8 mouse cellular contexts compared by ENCODE assay signal in genomic region chr3:27862821-27863740, GRCm38 (mm10). TPM values are rescaled to one million over a fixed set of nuclear protein-coding genes. Genes with fewer than 3 reads are reported as not detected.
DNase-seq lines count a peak whose midpoint lies in the region; ATAC-seq and TF ChIP-seq lines count a peak whose summit lies in the region.

No protein-coding gene starts in this region.

- peak overlapping the region; percentile 45 for H3K9ac ChIP-seq in forebrain, embryonic 11.5 days (ENCODE audit: low read length)
- peak overlapping the region; percentile 70 for H3K9ac ChIP-seq in heart, embryonic 14.5 days (ENCODE audit: low read length)
- H3K9ac ChIP-seq in midbrain, postnatal 0 days (replicated peaks; ENCODE audit: low read length, poor library complexity, severe bottlenecking): peak overlapping the region; percentile 39; the same call in 1 of the 2 replicates

- H3K4me3 ChIP-seq in forebrain, embryonic 11.5 days (ENCODE audit: low read depth, low read length): peak overlapping the region; percentile 1; the same call in 1 of the 2 replicates
- H3K4me3 ChIP-seq in heart, embryonic 14.5 days (ENCODE audit: control insufficient read depth in 1 of 2, insufficient read depth in 1 of 2, low read depth in 1 of 2, low read length in 2 of 2): peak overlapping the region; percentile 20 to 26
- peak overlapping the region; percentile 31 for H3K4me3 ChIP-seq in midbrain, postnatal 0 days (ENCODE audit: low read depth, low read length)

- TF ChIP-seq CTCF in midbrain, postnatal 0 days (IDR thresholded peaks at IDR 0.05): peak; percentile 66

- 7% methylated on average over 16 of the region's 16 CpGs for WGBS in forebrain, embryonic 11.5 days
- 6% methylated on average over 16 of the region's 16 CpGs for WGBS in heart, embryonic 14.5 days
- WGBS in midbrain, postnatal 0 days: 7% methylated on average over 16 of the region's 16 CpGs

- DNase-seq in cerebellum, adult 11 months: peak; percentile 5
- DNase-seq in cerebellum, adult 11-12 months: no peak
- DNase-seq in forebrain, embryonic 11.5 days (ENCODE audit: low spot score): peak; percentile 76
- DNase-seq in kidney, postnatal 10 days: peak; percentile 82
- peak; percentile 41 for DNase-seq in liver
- peak; percentile 91 for DNase-seq in midbrain, postnatal 0 days (ENCODE audit: low spot score)
- peak; percentile 63 for DNase-seq in testis, postnatal 14 days (ENCODE audit: low spot score)

- H3K9me3 ChIP-seq in forebrain, embryonic 11.5 days (ENCODE audit: control insufficient read depth, low read length): no peaks in the 10 kb centered on the region
- no peaks in the 10 kb centered on the region for H3K9me3 ChIP-seq in heart, embryonic 14.5 days (ENCODE audit: control insufficient read depth, low read length)
- H3K9me3 ChIP-seq in midbrain, postnatal 0 days (ENCODE audit: low read length): no peaks in the 10 kb centered on the region

- H3K4me2 ChIP-seq in forebrain, embryonic 11.5 days (ENCODE audit: low read depth, low read length, severe bottlenecking): peak overlapping the region; percentile 30
- peak overlapping the region; percentile 59 for H3K4me2 ChIP-seq in heart, embryonic 14.5 days (ENCODE audit: low read length)
- peak overlapping the region; percentile 54 for H3K4me2 ChIP-seq in midbrain, postnatal 0 days (ENCODE audit: low read depth, low read length, poor library complexity, severe bottlenecking)

- peaks cover 7% of the 10 kb centered on the region for H3K4me1 ChIP-seq in forebrain, embryonic 11.5 days (replicated peaks; ENCODE audit: control insufficient read depth, insufficient read depth, low read length)
- H3K4me1 ChIP-seq in heart, embryonic 14.5 days (ENCODE audit: control insufficient read depth in 2 of 2, insufficient read depth in 2 of 2, low read length in 2 of 2): peaks cover 27 to 54% of the 10 kb centered on the region in 2 experiments
- no peaks in the 10 kb centered on the region for H3K4me1 ChIP-seq in midbrain, postnatal 0 days (ENCODE audit: insufficient read depth, low read length)

- peak overlapping the region; percentile 73 for H3K27ac ChIP-seq in forebrain, embryonic 11.5 days (ENCODE audit: low read depth, low read length)
- peak overlapping the region; percentile 93 to 96 for H3K27ac ChIP-seq in heart, embryonic 14.5 days (replicated peaks in 1 of 2; ENCODE audit: control insufficient read depth in 1 of 2, insufficient read depth in 1 of 2, low read depth in 2 of 2, low read length in 2 of 2)
- H3K27ac ChIP-seq in midbrain, postnatal 0 days (ENCODE audit: low read depth, low read length): peak overlapping the region; percentile 59; the same call in 1 of the 2 replicates

- H3K27me3 ChIP-seq in forebrain, embryonic 11.5 days (ENCODE audit: control insufficient read depth, insufficient read depth, low read length): no peaks in the 10 kb centered on the region
- no peaks in the 10 kb centered on the region for H3K27me3 ChIP-seq in heart, embryonic 14.5 days (ENCODE audit: control insufficient read depth, insufficient read depth, low read length)
- no peaks in the 10 kb centered on the region for H3K27me3 ChIP-seq in midbrain, postnatal 0 days (ENCODE audit: insufficient read depth, low read length)

- no peaks in the 10 kb centered on the region for H3K36me3 ChIP-seq in forebrain, embryonic 11.5 days (ENCODE audit: control insufficient read depth, insufficient read depth, low read length)
- H3K36me3 ChIP-seq in heart, embryonic 14.5 days (ENCODE audit: control insufficient read depth, insufficient read depth, low read length): no peaks in the 10 kb centered on the region
- no peaks in the 10 kb centered on the region for H3K36me3 ChIP-seq in midbrain, postnatal 0 days (ENCODE audit: insufficient read depth, low read length)

- ATAC-seq in forebrain, embryonic 11.5 days (replicated peaks; ENCODE audit: low FRiP score): peak; percentile 87
- peak; percentile 78 for ATAC-seq in heart, embryonic 14.5 days (ENCODE audit: insufficient number of reproducible peaks, insufficient read depth, low FRiP score, low read depth)
- ATAC-seq in midbrain, postnatal 0 days (ENCODE audit: low FRiP score): peak; percentile 90

RNA-seq across cellular contexts. Expression of gene Tmem212, which starts 33.1 kb away (rescaled TPM):
- not detected in 2 replicates for polyA plus RNA-seq in forebrain, embryonic 11.5 days (2014; fragmentation: Nextera tagmentation; extraction: Ambion mirVana)
- polyA plus RNA-seq in heart, embryonic 14.5 days (2014; fragmentation: Nextera tagmentation; extraction: Ambion mirVana): not detected in 2 replicates
- 9.1 and 9.6 TPM in 2 replicates for total RNA-seq in midbrain, postnatal 0 days (2014; rRNA removed)
- polyA plus RNA-seq in midbrain, postnatal 0 days (2015; fragmentation: Nextera tagmentation; extraction: Ambion mirVana): 4.8 and 6.2 TPM in 2 replicates
